Mouse (Mus musculus): ENCODE data around the gene Dhx30. TPM values are rescaled to one million over a fixed set of nuclear protein-coding genes. Genes with fewer than 3 reads are reported as not detected.
A peak's percentile ranks its signal among the peaks of the same experiment; 100 is the strongest.
"Not testable (repeated sequence)": the region's sequence is repeated elsewhere in the genome, so short reads cannot be mapped to it uniquely, and the experiment has no call there.

Dhx30 gene
- polyA plus RNA-seq, 1 experiment from 2014 or later, result 106 TPM

DNA sequence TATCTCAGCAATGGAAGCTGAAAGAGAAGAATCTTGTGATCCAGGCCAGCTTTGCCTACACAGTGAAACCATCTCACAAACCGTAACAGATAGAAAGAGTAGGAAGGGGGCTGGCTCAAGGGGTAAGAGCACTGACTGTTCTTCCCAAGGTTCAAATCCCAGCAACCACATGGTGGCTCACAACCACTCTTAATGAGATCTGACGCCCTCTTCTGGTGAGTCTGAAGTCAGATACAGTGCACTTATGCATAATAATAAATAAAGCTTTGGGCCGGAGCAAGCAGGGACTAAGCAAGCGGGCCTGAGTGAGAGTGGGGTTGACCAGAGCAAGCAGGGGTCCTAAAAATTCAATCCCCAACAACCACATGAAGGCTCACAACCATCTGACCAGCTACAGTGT, 24.3 kb downstream of the Dhx30 start:
- Histone ChIP-seq H3K9me3 (no peaks in the 10 kb centered on the region), H3K36me3 (peaks cover 60% of the 10 kb centered on the region), H3K4me1 (no peaks in the 10 kb centered on the region), H3K9ac (no peak overlapping the region), H3K27ac (no peak overlapping the region), H3K27me3 (replicated peaks) (no peaks in the 10 kb centered on the region), H3K4me3 (replicated peaks) (no peak overlapping the region), H3K4me2 (no peak overlapping the region)
- 79% methylated on average over 4 of the region's 4 CpGs for WGBS
- no peak for ATAC-seq (ENCODE audit: insufficient read depth, low FRiP score, low read depth)

DNA sequence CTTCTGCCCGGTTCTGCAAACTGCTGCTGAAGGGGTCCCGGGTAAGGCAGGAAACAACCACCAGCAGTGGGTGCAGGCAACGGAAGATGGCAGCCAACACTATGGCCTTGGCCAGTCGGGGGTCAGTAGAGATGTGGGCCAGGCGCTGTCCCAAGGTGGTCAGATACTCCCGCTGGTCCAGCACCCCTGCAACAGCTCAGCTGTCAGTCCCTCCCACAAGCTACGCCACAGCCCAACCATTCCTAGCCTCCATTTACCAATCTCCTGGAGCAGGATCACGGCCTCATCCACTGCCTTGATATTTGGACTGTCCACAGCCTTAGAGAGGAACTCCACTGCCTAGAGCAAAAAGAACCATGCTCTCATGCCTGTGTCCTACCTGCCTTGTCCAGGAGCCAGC, 31.9 kb downstream of the Dhx30 start:
- peaks cover 7% of the 10 kb centered on the region; the same call in 1 of the 2 replicates for H3K4me1 ChIP-seq
- no peak overlapping the region for H3K4me3 ChIP-seq (replicated peaks)
- H3K36me3 ChIP-seq, result peaks cover 79% of the 10 kb centered on the region
- no peak overlapping the region for H3K27ac ChIP-seq
- WGBS, result 89% methylated on average over 8 of the region's 8 CpGs
- H3K4me2 ChIP-seq, result no peak overlapping the region
- no peaks in the 10 kb centered on the region for H3K27me3 ChIP-seq (replicated peaks)
- ATAC-seq (ENCODE audit: insufficient read depth, low FRiP score, low read depth), result no peak
- H3K9me3 ChIP-seq, result no peaks in the 10 kb centered on the region
- no peak overlapping the region for H3K9ac ChIP-seq

DNA sequence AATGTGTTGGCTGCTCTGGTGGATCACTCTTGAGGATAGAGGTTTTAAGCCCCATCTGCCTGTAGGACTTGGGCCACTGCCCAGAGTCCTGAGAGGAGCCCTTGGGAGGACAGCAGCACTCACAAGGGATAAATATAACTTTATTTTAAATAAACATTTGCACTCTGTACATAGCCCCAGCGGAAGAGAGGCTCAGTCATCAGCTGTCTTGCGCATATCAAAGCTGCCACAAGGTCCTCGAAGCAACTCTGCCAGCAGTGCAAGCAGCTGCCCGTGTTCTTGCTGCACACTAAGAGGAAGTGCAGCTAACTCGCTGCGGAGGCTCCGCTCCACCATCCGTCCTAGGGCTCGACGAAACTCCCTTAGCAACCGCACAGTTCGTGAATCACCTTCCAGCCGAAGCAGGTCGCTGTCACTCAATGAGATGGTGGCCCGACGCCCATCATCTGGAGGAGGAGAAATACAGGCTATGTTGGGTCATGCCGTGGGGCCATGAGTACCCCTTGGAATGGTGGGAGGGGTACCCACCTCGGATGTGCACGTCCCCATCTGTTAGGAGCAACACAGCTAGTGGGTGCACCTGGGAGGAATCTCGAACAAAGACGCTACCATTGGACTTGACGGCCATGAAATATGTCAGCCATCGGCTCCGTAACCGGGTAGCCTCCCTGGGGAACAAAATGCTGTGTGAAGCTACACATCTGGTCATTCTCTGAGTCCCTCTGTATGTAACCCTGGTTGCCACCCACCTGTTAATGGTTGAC, 33.2 kb downstream of the Dhx30 start:
- Histone ChIP-seq H3K4me1 (peaks cover 7% of the 10 kb centered on the region; the same call in 1 of the 2 replicates), H3K27me3 (replicated peaks) (no peaks in the 10 kb centered on the region), H3K4me3 (replicated peaks) (no peak overlapping the region), H3K36me3 (peaks cover 77% of the 10 kb centered on the region), H3K9ac (no peak overlapping the region), H3K9me3 (no peaks in the 10 kb centered on the region), H3K27ac (peak overlapping the region; percentile 31; the same call in 1 of the 2 replicates), H3K4me2 (no peak overlapping the region)
- WGBS, result 74% methylated on average over 25 of the region's 25 CpGs
- no peak for ATAC-seq (ENCODE audit: insufficient read depth, low FRiP score, low read depth)

DNA sequence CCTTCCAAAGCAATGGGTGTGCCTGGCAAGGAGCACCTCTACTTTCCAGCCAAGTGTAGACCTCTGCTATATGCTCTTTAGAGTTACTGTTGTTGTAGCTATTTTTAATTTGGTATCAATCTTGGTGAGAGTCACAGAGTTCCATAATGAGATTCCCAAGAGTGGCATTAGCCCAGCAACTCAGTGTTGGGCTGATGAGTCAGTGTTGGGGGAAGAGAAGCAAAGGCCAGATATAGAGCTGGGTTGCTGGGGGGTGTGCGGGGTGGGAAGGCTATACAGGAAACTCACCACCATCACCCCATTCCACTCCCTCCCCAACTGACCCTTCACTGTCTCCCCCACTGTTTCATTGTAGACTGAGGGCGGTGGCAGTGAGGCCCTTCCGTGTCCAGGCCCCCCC, 36.6 kb downstream of the Dhx30 start:
- H3K27ac ChIP-seq, result no peak overlapping the region
- H3K9ac ChIP-seq, result no peak overlapping the region
- H3K4me1 ChIP-seq, result peaks cover 7% of the 10 kb centered on the region; the same call in 1 of the 2 replicates
- H3K36me3 ChIP-seq, result peaks cover 71% of the 10 kb centered on the region
- H3K4me2 ChIP-seq, result no peak overlapping the region
- no peak for ATAC-seq (ENCODE audit: insufficient read depth, low FRiP score, low read depth)
- H3K27me3 ChIP-seq (replicated peaks), result no peaks in the 10 kb centered on the region
- no peaks in the 10 kb centered on the region for H3K9me3 ChIP-seq
- WGBS, result 95% methylated on average over 3 of the region's 3 CpGs
- no peak overlapping the region for H3K4me3 ChIP-seq (replicated peaks)

DNA sequence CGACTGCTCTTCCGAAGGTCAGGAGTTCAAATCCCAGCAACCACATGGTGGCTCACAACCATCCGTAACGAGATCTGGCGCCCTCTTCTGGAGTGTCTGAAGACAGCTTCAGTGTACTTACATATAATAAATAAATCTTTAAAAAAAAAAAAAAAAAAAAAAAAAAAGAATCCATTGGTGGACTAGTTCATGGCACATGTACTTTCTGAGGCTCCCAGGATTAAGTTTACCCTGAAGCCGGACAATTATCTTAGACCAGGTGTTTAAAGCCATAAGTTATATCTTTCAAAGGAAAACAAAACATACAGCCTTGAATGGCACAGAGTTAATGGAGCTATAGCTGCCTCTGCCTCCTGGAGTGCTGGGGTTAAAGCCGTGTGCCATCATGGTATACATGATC, 41.2 kb downstream of the Dhx30 start:
- peaks cover 38% of the 10 kb centered on the region for H3K36me3 ChIP-seq

DNA sequence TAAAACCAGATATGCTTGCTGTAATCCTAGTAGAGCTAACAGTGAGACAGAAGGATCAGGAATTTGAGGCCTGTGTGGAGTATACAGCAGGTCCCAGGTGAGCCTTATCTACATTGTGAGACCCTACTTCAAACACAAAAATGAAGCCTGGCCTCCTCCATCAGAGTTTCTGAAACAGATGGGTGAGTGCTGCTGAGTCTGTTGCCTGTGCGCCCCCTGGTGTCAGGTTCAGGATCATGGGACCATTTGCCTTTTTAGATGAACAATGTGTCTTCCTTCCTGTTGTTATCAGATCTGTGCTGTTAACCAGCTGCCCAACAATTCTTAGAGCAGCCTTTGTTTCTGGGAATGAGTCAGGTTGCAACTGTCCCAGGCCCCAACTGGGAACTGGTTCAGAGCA, 45.8 kb downstream of the Dhx30 start:
- H3K9me3 ChIP-seq, result no peaks in the 10 kb centered on the region
- peaks cover 32% of the 10 kb centered on the region for H3K36me3 ChIP-seq
- no peak overlapping the region for H3K27ac ChIP-seq
- no peak overlapping the region for H3K4me3 ChIP-seq (replicated peaks)
- H3K27me3 ChIP-seq (replicated peaks), result no peaks in the 10 kb centered on the region
- H3K4me2 ChIP-seq, result no peak overlapping the region
- no peaks in the 10 kb centered on the region for H3K4me1 ChIP-seq
- 6% methylated on average over 1 of the region's 1 CpGs for WGBS
- no peak overlapping the region for H3K9ac ChIP-seq
- no peak for ATAC-seq (ENCODE audit: insufficient read depth, low FRiP score, low read depth)

More for the DNA sequence above, 41.2 kb downstream of the Dhx30 start:
- not testable (repeated sequence) for H3K9ac ChIP-seq; H3K4me3 ChIP-seq (replicated peaks); H3K4me2 ChIP-seq; H3K9me3 ChIP-seq; ATAC-seq (ENCODE audit: insufficient read depth, low FRiP score, low read depth); H3K27me3 ChIP-seq (replicated peaks); H3K27ac ChIP-seq; H3K4me1 ChIP-seq
- 55% methylated on average over 6 of the region's 7 CpGs for WGBS

DNA sequence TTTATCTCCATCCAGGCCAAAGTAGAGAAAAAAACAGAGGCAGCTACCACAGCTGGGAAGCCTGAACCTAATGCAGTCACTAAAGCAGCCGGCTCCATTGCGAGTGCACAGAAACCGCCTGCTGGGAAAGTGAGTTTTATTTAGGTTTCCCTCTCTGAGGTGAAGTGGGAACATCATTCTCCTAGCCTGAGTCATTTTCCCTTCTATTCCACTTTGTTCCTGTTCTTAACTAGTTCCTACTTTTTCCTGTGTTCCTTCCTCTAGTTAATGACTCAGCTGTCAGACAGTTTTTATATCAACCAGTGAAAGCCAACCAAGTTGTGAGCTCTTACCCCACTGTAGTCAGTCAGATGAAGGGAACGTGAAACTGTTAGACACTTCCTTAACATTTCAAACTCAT, 46.6 kb downstream of the Dhx30 start:
- Histone ChIP-seq H3K9me3 (no peaks in the 10 kb centered on the region), H3K4me1 (no peaks in the 10 kb centered on the region), H3K36me3 (peaks cover 29% of the 10 kb centered on the region), H3K4me3 (replicated peaks) (no peak overlapping the region), H3K4me2 (no peak overlapping the region), H3K27ac (no peak overlapping the region), H3K27me3 (replicated peaks) (no peaks in the 10 kb centered on the region), H3K9ac (no peak overlapping the region)
- ATAC-seq (ENCODE audit: insufficient read depth, low FRiP score, low read depth), result no peak
- 70% methylated on average over 4 of the region's 4 CpGs for WGBS

DNA sequence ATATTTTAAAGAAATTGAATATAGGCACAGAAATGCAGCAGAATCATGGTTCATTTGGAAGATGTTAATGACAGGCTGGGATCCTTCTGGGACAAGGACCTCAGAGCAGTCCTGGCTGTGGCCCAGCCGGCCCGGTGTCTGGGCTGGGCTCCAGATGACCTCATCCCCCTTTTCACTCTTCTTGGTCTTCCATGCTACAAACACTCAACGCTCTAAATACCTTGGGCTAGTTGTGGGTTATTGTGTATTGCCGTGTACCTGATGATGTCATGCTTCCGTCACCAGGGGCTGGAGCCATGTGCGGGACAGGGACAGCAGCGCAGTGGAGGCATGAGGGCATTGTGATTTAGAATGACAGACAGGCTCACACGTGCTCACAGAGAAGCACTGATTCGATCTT, 47.3 kb downstream of the Dhx30 start:
- H3K27me3 ChIP-seq (replicated peaks), result no peaks in the 10 kb centered on the region
- no peak overlapping the region for H3K9ac ChIP-seq
- peaks cover 29% of the 10 kb centered on the region for H3K36me3 ChIP-seq
- H3K4me2 ChIP-seq, result no peak overlapping the region
- 69% methylated on average over 9 of the region's 9 CpGs for WGBS
- no peak overlapping the region for H3K4me3 ChIP-seq (replicated peaks)
- ATAC-seq (ENCODE audit: insufficient read depth, low FRiP score, low read depth), result no peak
- H3K9me3 ChIP-seq, result no peaks in the 10 kb centered on the region
- H3K4me1 ChIP-seq, result no peaks in the 10 kb centered on the region
- H3K27ac ChIP-seq, result no peak overlapping the region

DNA sequence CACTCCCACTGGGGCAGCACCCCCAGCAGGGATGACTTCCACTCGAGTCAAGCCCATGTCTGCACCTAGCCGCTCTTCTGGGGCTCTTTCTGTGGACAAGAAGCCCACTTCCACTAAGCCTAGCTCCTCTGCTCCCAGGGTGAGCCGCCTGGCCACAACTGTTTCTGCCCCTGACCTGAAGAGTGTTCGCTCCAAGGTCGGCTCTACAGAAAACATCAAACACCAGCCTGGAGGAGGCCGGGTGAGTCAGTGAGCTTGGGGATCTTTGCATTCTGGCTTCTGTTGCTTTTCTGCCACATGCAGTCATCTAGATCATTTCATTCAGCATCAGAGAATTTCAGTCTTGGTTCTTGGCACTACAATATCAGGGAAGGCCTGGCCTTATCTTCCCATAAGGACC, 48.9 kb downstream of the Dhx30 start:
- Histone ChIP-seq H3K9ac (no peak overlapping the region), H3K9me3 (no peaks in the 10 kb centered on the region), H3K27me3 (replicated peaks) (no peaks in the 10 kb centered on the region), H3K4me1 (no peaks in the 10 kb centered on the region), H3K4me3 (replicated peaks) (no peak overlapping the region), H3K4me2 (no peak overlapping the region), H3K27ac (no peak overlapping the region), H3K36me3 (peaks cover 32% of the 10 kb centered on the region)
- 84% methylated on average over 6 of the region's 6 CpGs for WGBS
- ATAC-seq (ENCODE audit: insufficient read depth, low FRiP score, low read depth), result no peak

DNA sequence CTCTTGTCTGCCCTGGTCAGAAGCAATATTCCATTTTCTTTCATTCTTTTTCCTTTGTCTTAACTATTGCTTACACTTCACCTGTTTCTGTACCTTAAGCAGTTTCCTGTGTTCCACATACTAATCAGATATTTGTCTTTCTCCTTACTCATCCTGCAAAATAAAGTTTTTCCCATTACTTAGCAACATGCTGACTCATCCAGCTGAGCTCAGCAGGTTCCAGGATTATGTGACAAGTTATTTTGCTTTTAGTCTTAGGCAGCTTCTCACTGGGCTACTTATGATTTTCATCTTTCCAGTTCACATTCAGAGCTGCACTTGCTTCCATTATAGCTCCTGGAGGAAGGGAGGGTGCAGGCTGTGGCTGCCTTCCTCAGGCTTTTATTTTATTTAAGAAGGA, 53.0 kb downstream of the Dhx30 start:
- no peak overlapping the region for H3K4me2 ChIP-seq
- H3K4me3 ChIP-seq (replicated peaks), result no peak overlapping the region
- H3K27ac ChIP-seq, result no peak overlapping the region
- H3K27me3 ChIP-seq (replicated peaks), result no peaks in the 10 kb centered on the region
- no peaks in the 10 kb centered on the region for H3K4me1 ChIP-seq
- peaks cover 24% of the 10 kb centered on the region for H3K36me3 ChIP-seq
- H3K9ac ChIP-seq, result no peak overlapping the region
- no peak for ATAC-seq (ENCODE audit: insufficient read depth, low FRiP score, low read depth)
- no peaks in the 10 kb centered on the region for H3K9me3 ChIP-seq

DNA sequence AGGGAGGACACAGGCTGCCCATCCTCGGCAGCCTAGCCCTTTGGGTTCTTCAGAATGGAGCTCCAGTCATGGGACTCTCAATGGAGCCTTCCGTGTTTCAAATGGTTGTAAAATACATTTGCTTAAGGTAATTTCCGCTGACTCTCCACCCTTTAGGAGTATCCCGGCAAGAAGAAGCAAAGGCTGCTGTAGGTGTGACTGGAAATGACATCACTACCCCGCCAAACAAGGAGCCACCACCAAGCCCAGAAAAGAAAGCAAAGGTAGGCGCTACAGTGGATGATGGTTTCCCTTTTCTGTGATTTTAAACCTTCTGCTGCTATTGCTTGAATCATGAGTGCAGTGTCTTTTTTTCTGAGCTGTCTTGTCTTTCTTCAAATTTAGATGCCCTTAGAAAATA, 54.8 kb downstream of the Dhx30 start:
- H3K4me2 ChIP-seq, result no peak overlapping the region
- H3K9ac ChIP-seq, result no peak overlapping the region
- 0 out of 2 replicates have a peak, but pooled peaks cover 8% of the 10 kb centered on the region for H3K36me3 ChIP-seq
- H3K27ac ChIP-seq, result no peak overlapping the region
- H3K27me3 ChIP-seq (replicated peaks), result no peaks in the 10 kb centered on the region
- 91% methylated on average over 6 of the region's 6 CpGs for WGBS
- no peak overlapping the region for H3K4me3 ChIP-seq (replicated peaks)
- no peaks in the 10 kb centered on the region for H3K4me1 ChIP-seq
- no peaks in the 10 kb centered on the region for H3K9me3 ChIP-seq
- ATAC-seq (ENCODE audit: insufficient read depth, low FRiP score, low read depth), result no peak

DNA sequence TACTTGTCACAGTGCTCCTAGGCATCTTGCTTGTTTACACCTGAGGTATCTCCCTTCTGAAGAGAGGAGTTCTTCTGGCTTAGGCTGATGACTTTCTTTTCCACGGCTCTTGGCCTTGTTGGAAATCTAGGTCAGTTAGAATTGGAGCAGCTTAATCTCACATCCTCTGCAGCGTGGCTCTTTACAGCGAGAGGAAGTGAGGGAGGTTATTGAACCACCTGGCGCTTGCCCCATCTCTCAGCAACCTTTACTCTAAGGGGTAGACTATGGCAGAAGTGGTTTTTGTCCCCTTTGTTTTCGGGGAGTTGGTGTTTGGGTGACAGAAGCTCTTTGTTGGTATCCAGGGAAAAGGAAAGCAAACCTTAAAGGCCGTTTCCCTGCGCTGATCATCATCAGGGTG, 55.2 kb downstream of the Dhx30 start:
- Histone ChIP-seq H3K27me3 (replicated peaks) (no peaks in the 10 kb centered on the region), H3K36me3 (0 out of 2 replicates have a peak, but pooled peaks cover 4% of the 10 kb centered on the region), H3K4me3 (replicated peaks) (no peak overlapping the region), H3K9ac (no peak overlapping the region), H3K4me2 (no peak overlapping the region), H3K27ac (no peak overlapping the region), H3K9me3 (no peaks in the 10 kb centered on the region), H3K4me1 (no peaks in the 10 kb centered on the region)
- no peak for ATAC-seq (ENCODE audit: insufficient read depth, low FRiP score, low read depth)
- 84% methylated on average over 7 of the region's 7 CpGs for WGBS

DNA sequence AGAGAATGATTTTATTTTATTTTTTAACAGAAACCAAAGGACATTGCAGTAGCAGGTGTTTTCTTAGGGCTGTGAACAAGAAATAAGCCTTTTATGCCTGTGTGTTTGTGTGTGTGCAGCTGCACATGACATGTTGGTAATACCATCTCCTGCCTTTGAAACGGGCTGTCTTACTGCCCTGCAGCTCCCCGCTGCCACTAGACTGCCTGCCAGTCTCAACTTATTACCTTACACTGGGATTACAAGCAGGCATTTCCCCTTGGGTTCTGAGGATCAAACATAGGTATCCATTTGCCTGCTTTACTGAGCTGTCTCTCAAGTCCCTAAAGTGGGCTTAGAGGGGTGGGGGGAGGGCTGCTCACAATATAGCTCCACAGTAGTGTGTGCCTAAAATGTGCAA, 56.9 kb downstream of the Dhx30 start:
- Histone ChIP-seq H3K4me3 (replicated peaks) (no peak overlapping the region), H3K4me2 (no peak overlapping the region), H3K36me3 (0 out of 2 replicates have a peak, but pooled peaks cover 3% of the 10 kb centered on the region), H3K27me3 (replicated peaks) (no peaks in the 10 kb centered on the region), H3K4me1 (no peaks in the 10 kb centered on the region), H3K27ac (no peak overlapping the region), H3K9me3 (no peaks in the 10 kb centered on the region), H3K9ac (no peak overlapping the region)
- no peak for ATAC-seq (ENCODE audit: insufficient read depth, low FRiP score, low read depth)
- WGBS, result 79% methylated on average over 2 of the region's 2 CpGs

Measured in stomach, embryonic 15.5 days (tissue).